Mouse (Mus musculus) liver, postnatal 0 days (tissue): ENCODE measurements at regions not wholly inside any gene's neighbourhood (a gene's known extent, or its start where the extent isn't known, plus 50 kb on each side); places are given as distances from the start of the nearest gene placed in this dataset.

Experiments used
- CTCF ChIP-seq: sonication (generic); IDR thresholded peaks from 2 replicates; pipeline ENCODE4 v1.5.1; 2016; ENCODE audit warnings: antibody characterized with exemption, low read depth
- EP300 ChIP-seq: IDR thresholded peaks from 2 replicates; pipeline ENCODE4 v1.6.1; 2016; ENCODE audit warnings: antibody characterized with exemption, low read depth, mild to moderate bottlenecking

- TF ChIP-seq EP300 (peak; percentile 72), CTCF (no peak)
Measured at GRCm38 (mm10) chr19:18146494-18146893, 309.1 kb upstream of the Pcsk5 start.
